8 mouse cellular contexts compared by ENCODE assay signal in the genomic region with DNA sequence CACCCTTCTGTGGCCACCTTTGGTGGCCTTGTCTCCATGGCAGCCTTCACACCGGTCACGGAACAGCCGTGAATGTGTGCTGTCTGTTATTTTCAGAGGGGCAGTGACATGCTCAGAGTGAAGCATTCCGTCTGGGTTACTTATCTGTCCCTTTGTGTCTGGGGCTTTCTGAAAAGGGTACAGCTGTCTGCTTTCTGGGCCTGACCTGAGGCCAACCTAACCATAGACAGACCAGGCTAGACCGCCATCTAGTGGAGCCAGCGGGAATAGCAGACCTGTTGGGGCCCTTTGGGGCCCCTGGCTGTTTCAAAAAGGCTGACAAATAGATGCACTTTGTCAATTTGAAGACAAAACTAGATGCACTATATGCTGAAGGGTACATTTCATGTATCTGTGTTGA. TPM values are rescaled to one million over a fixed set of nuclear protein-coding genes. Genes with fewer than 3 reads are reported as not detected.
DNase-seq lines count a peak whose midpoint lies in the region; ATAC-seq and TF ChIP-seq lines count a peak whose summit lies in the region.

No protein-coding gene starts in this region.

- peaks cover 55% of the 10 kb centered on the region for H3K36me3 ChIP-seq in heart, embryonic 13.5 days
- H3K36me3 ChIP-seq in kidney, embryonic 15.5 days: peaks cover 21% of the 10 kb centered on the region
- H3K36me3 ChIP-seq in liver, adult 2 months (ENCODE audit: control insufficient read depth, insufficient read depth, low read length): no peaks in the 10 kb centered on the region
- peaks cover 10% of the 10 kb centered on the region for H3K36me3 ChIP-seq in neural tube, embryonic 13.5 days

- peak overlapping the region; percentile 84 for H3K27ac ChIP-seq in heart, embryonic 13.5 days (replicated peaks)
- H3K27ac ChIP-seq in kidney, embryonic 15.5 days: no peak overlapping the region
- no peak overlapping the region for H3K27ac ChIP-seq in liver, adult 2 months (replicated peaks; ENCODE audit: insufficient read depth, low read depth, low read length)
- H3K27ac ChIP-seq in neural tube, embryonic 13.5 days (replicated peaks): 0 out of 2 replicates have a peak overlapping the region, but pooled peaks have one; percentile 4

- TF ChIP-seq CTCF in liver, adult 2 months (IDR thresholded peaks at IDR 0.05; ENCODE audit: low read depth, low read length): peak; percentile 90

- ATAC-seq in heart, embryonic 13.5 days (ENCODE audit: extremely low read depth, insufficient number of reproducible peaks, low FRiP score, low TSS enrichment): peak; percentile 37; the same call in 1 of the 2 replicates
- ATAC-seq in kidney, embryonic 15.5 days (replicated peaks; ENCODE audit: low FRiP score): peak; percentile 52; the same call in 1 of the 2 replicates
- ATAC-seq in neural tube, embryonic 13.5 days (ENCODE audit: low read depth): peak; percentile 50

- H3K9ac ChIP-seq in heart, embryonic 13.5 days: no peak overlapping the region; the same call in 1 of the 2 replicates
- no peak overlapping the region for H3K9ac ChIP-seq in kidney, embryonic 15.5 days
- H3K9ac ChIP-seq in liver, adult 2 months (ENCODE audit: low read depth, low read length): no peak overlapping the region
- H3K9ac ChIP-seq in neural tube, embryonic 13.5 days: no peak overlapping the region

- no peaks in the 10 kb centered on the region for H3K79me2 ChIP-seq in liver, adult 2 months (ENCODE audit: control insufficient read depth, insufficient read depth, low read length)

- H3K9me3 ChIP-seq in heart, embryonic 13.5 days: no peaks in the 10 kb centered on the region
- H3K9me3 ChIP-seq in kidney, embryonic 15.5 days (replicated peaks): no peaks in the 10 kb centered on the region
- H3K9me3 ChIP-seq in neural tube, embryonic 13.5 days: no peaks in the 10 kb centered on the region

- TF ChIP-seq POLR2A in liver, adult 2 months (IDR thresholded peaks at IDR 0.05; ENCODE audit: extremely low read depth, insufficient read depth, low read length): no peak

- no peak overlapping the region for H3K4me2 ChIP-seq in heart, embryonic 13.5 days
- H3K4me2 ChIP-seq in kidney, embryonic 15.5 days: no peak overlapping the region
- H3K4me2 ChIP-seq in neural tube, embryonic 13.5 days: no peak overlapping the region

- peaks cover 57% of the 10 kb centered on the region for H3K4me1 ChIP-seq in heart, embryonic 13.5 days
- peaks cover 22% of the 10 kb centered on the region for H3K4me1 ChIP-seq in kidney, embryonic 15.5 days
- H3K4me1 ChIP-seq in liver, adult 2 months (ENCODE audit: control insufficient read depth, insufficient read depth, low read length): peaks cover 26% of the 10 kb centered on the region
- peaks cover 15% of the 10 kb centered on the region; the same call in 1 of the 2 replicates for H3K4me1 ChIP-seq in neural tube, embryonic 13.5 days (replicated peaks)

- H3K27me3 ChIP-seq in heart, embryonic 13.5 days (replicated peaks): no peaks in the 10 kb centered on the region
- H3K27me3 ChIP-seq in kidney, embryonic 15.5 days: no peaks in the 10 kb centered on the region
- H3K27me3 ChIP-seq in liver, adult 2 months (ENCODE audit: control insufficient read depth, insufficient read depth, low read length): no peaks in the 10 kb centered on the region
- no peaks in the 10 kb centered on the region for H3K27me3 ChIP-seq in neural tube, embryonic 13.5 days

- 4% methylated on average over 6 of the region's 6 CpGs for WGBS in heart, embryonic 13.5 days
- 6% methylated on average over 6 of the region's 6 CpGs for WGBS in kidney, embryonic 15.5 days
- 21% methylated on average over 6 of the region's 6 CpGs for WGBS in liver, adult 2 months
- 10% methylated on average over 6 of the region's 6 CpGs for WGBS in neural tube, embryonic 13.5 days

- DNase-seq in 3T3-L1 (ENCODE audit: low read depth, low spot score): peak; percentile 83
- DNase-seq in adrenal gland, adult 18-20 months (ENCODE audit: low spot score in 2 of 2): peak; percentile 74 to 80
- peak; percentile 73 for DNase-seq in embryo, embryonic 9.5 days (ENCODE audit: extremely low spot score)
- peak; percentile 45 for DNase-seq in liver, adult 2 months (ENCODE audit: extremely low read depth, low read depth, low spot score)
- peak; percentile 86 for DNase-seq in testis, postnatal 10 days (ENCODE audit: low spot score)

- H3K4me3 ChIP-seq in heart, embryonic 13.5 days: no peak overlapping the region
- no peak overlapping the region for H3K4me3 ChIP-seq in kidney, embryonic 15.5 days (replicated peaks)
- no peak overlapping the region for H3K4me3 ChIP-seq in liver, adult 2 months (ENCODE audit: insufficient read depth, low read depth, low read length)
- H3K4me3 ChIP-seq in neural tube, embryonic 13.5 days: no peak overlapping the region

RNA-seq across cellular contexts. Expression of gene Rbm44, which starts 46.0 kb away (rescaled TPM):
- not detected for total RNA-seq in adrenal gland, adult 18-20 months (2021)
- 2.1 and 2.3 TPM in 2 replicates for polyA plus RNA-seq in heart, embryonic 13.5 days (2015; fragmentation: Nextera tagmentation; extraction: Ambion mirVana)
- polyA plus RNA-seq in kidney, embryonic 15.5 days (2015; fragmentation: Nextera tagmentation; extraction: Ambion mirVana): 0.61 and 1.5 TPM in 2 replicates
- total RNA-seq in liver, adult 2 months (2014; rRNA removed): 0.07 and 0.09 TPM in 2 replicates
- polyA plus RNA-seq in liver, adult 2 months (2012; rRNA removed): not detected in 2 replicates
- polyA plus RNA-seq in neural tube, embryonic 13.5 days (2015; fragmentation: Nextera tagmentation; extraction: Ambion mirVana): 0.21 and 0.29 TPM in 2 replicates

Comparison
In these comparisons a context has a peak if more than half of its experiments do, and no peak if none do; other contexts are left out.
1. H3K27ac ChIP-seq: peak in heart, embryonic 13.5 days (single experiment) and neural tube, embryonic 13.5 days (single experiment); none in kidney, embryonic 15.5 days (single experiment) and liver, adult 2 months (single experiment).
2. Peak in every context shown above with its lines, with median percentiles within 50 percentile points of each other: DNase-seq and ATAC-seq.